Mouse (Mus musculus): ENCODE measurements around the gene Gpr15. TPM values are rescaled to one million over a fixed set of nuclear protein-coding genes. Genes with fewer than 3 reads are reported as not detected.

Gene Gpr15
- polyA plus RNA-seq (2017; shearing (Covaris generic)): 10 to 100 TPM; 35.4 to 55.3 TPM

- ATAC-seq: peak; percentile 36
These were observed at the start of gene Gpr15 for GRCm38 (mm10) chr16:58718666-58719120. Gene Gpr15 (minus strand): TSS chr16:58719070.

- ATAC-seq: no peak
These were observed 44.2 kb upstream of the Gpr15 start, which contains the start of gene Olfr172 for GRCm38 (mm10) chr16:58763076-58763475. Gene Olfr172 (minus strand): TSS chr16:58763176.

- no peak for ATAC-seq
These were observed 37.3 kb upstream of the Gpr15 start for GRCm38 (mm10) chr16:58756191-58756590.

- peak; percentile 90 for ATAC-seq
These were observed 32.4 kb upstream of the Gpr15 start for GRCm38 (mm10) chr16:58751314-58751713.

- no peak for ATAC-seq
These were observed 27.8 kb upstream of the Gpr15 start for GRCm38 (mm10) chr16:58746715-58747114.

- ATAC-seq: no peak
These were observed 21.9 kb upstream of the Gpr15 start for GRCm38 (mm10) chr16:58740751-58741150.

- ATAC-seq: no peak
These were observed 19.9 kb upstream of the Gpr15 start for GRCm38 (mm10) chr16:58738800-58739199.

- ATAC-seq: peak; percentile 38
These were observed 19.3 kb upstream of the Gpr15 start for GRCm38 (mm10) chr16:58738205-58738604.

- peak; percentile 30 for ATAC-seq
These were observed 9.4 kb upstream of the Gpr15 start for GRCm38 (mm10) chr16:58728176-58728671.

- peak; percentile 98 for ATAC-seq
These were observed 8.7 kb upstream of the Gpr15 start, which contains the start of gene Cldnd1 for GRCm38 (mm10) chr16:58727477-58728131. Gene Cldnd1 (plus strand): TSS chr16:58727910.

GRCm38 (mm10) chr16:58726680-58727476 lies 8.0 kb upstream of the Gpr15 start:
- no peak for ATAC-seq

GRCm38 (mm10) chr16:58722292-58722691 lies 3.4 kb upstream of the Gpr15 start:
- ATAC-seq: peak; percentile 54

GRCm38 (mm10) chr16:58715018-58715417 lies 3.9 kb downstream of the Gpr15 start:
- ATAC-seq: no peak

GRCm38 (mm10) chr16:58713128-58713527 lies 5.7 kb downstream of the Gpr15 start:
- no peak for ATAC-seq

- ATAC-seq: peak; percentile 65
These were observed 6.6 kb downstream of the Gpr15 start for GRCm38 (mm10) chr16:58712221-58712620.

GRCm38 (mm10) chr16:58709536-58709935 lies 9.3 kb downstream of the Gpr15 start:
- no peak for ATAC-seq

GRCm38 (mm10) chr16:58708601-58709475 lies 10.0 kb downstream of the Gpr15 start:
- peak; percentile 42 for ATAC-seq

- no peak for ATAC-seq
These were observed 11.5 kb downstream of the Gpr15 start for GRCm38 (mm10) chr16:58707276-58707905.

- ATAC-seq: no peak
These were observed 13.9 kb downstream of the Gpr15 start for GRCm38 (mm10) chr16:58704999-58705398.

- ATAC-seq: peak; percentile 31
These were observed 15.3 kb downstream of the Gpr15 start for GRCm38 (mm10) chr16:58703382-58704124.

GRCm38 (mm10) chr16:58702329-58702932 lies 16.4 kb downstream of the Gpr15 start:
- ATAC-seq: peak; percentile 31

Measured in CD4-positive, CD25-positive, alpha-beta regulatory T cell, adult 4 months (primary cell).